Mouse (Mus musculus) thymus, postnatal 10 days (tissue): ENCODE measurements around the gene Tmem135.
A peak's percentile ranks its signal among the peaks of the same experiment; 100 is the strongest.

Experiments used
- DNase-seq, 2 experiments: peaks; one replicate each; pipeline ENCODE4 v3.0.0; 2021; ENCODE audit warnings: low spot score in 2 of 2

Tmem135 gene

DNA sequence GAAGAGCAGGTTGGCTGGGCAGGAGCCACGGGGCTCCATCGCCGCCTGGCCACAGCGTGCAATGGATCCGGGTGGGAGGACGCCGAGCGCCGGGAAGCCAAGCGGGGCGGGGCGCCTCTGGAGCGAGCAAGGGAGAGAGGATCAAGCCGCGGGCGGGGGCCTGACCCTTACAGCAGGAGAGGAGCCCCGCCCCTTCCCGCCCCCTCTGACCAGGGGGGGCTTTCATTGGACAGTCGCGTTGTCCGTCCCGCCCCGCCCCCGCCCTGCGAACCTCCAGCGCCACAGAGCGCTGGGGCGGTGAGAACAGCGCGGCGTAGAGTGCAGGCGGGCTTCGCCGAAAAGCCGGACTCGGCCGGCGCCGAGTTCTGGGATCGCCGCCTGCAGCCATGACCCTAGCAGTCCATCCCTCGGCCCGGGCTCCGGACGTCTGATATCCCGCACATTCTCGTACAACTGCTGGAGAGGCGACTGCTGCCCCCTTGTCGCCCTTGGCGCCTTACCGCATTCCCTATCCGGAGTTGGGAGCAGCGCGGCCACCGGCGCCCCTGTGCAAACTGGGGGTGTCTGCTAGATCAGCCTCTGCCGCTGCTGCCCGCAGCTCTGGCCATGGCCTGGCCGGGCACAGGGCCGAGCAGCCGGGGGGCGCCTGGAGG, at the start of gene Tmem135, which contains the start of gene Fzd4:
TSS of gene Tmem135 (minus strand) at position 142 of the 653 bp plus-strand sequence.
TSS of gene Fzd4 (plus strand) at position 275 of the 653 bp plus-strand sequence.
- peak; percentile 44 to 54 for DNase-seq

DNA sequence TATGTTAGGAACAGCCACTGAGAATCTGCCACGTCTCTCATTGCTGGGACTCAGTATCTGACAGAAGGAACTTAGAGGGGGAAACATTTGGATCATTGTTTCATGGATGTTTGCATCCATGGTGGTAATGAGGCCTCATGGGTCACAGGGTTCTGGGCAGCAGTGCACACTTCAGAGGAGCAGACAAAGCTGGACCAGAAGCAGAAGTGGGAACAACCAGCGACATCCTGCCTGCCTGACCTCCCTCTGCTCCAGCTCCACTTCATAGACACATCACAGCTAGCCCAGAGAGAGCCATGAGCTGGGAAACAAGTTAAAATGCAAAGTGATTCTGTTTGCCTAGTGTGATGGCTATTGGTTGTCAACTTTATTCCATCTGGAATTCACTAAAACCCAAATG, 46.3 kb upstream of the Tmem135 start:
- no peak for DNase-seq

DNA sequence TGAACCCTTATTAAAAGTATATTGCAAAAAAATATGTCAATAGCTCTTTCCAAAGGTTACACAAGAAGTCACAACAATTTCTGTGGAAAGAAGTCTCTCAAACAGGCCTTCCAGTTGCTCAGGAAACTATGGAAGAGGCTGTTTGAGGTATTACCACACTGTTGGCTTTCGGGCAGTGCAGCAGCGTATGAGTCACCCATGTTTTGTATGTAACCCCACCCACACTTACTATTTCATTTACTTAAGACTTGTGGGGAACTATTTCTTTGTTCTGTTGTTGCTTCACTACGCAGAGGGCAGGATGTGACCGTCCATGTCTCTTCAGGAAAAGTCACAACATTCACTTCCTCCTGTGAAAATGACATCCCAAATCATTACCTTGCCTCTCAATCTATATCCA, 41.1 kb upstream of the Tmem135 start:
- no peak for DNase-seq

GRCm38 (mm10) chr7:89442242-89442641, 38.2 kb upstream of the Tmem135 start:
- no peak for DNase-seq

- DNase-seq: no peak
These were observed 37.3 kb upstream of the Tmem135 start for GRCm38 (mm10) chr7:89441291-89441690.

GRCm38 (mm10) chr7:89437589-89437988, 33.6 kb upstream of the Tmem135 start:
- peak in 1 of 2 experiments; percentile 4 for DNase-seq

GRCm38 (mm10) chr7:89436404-89436803, 32.4 kb upstream of the Tmem135 start:
- no peak for DNase-seq

DNA sequence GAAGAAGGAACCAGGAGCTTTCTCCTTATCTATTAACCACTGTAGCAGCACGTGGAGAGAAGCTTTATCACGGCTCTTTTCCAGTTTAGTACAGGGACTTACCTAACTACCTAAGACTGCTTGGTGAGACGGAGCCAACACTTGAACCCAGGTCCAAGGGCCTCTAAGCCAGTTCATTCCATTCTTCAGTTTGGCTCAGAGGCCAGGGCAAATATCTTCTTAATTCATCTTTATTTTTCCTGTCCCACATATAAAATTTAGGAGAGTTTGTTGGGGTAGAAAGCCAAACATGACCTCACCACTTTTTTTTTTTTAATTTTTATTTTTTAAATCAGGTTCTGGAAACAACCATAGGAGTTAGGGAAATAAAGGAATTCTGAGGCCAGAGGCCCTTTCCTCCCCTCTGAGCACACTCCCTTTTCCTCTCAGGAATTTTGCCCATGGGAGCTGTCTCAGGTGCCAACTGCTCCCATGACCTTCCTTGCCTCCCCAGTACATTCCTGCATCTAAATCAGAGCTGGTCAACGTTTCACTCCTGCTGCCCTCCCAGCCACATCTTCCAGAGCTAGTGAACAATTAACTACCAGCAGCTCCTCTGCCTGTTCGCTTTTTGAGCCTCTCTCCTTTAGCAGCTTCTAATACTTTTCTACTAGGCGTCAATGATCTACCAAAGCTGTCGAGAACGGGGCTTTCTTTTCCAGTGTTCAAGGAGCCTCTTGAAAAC, 30.0 kb upstream of the Tmem135 start:
- DNase-seq: no peak

- DNase-seq: no peak
These were observed 29.3 kb upstream of the Tmem135 start for GRCm38 (mm10) chr7:89433193-89433892.

DNA sequence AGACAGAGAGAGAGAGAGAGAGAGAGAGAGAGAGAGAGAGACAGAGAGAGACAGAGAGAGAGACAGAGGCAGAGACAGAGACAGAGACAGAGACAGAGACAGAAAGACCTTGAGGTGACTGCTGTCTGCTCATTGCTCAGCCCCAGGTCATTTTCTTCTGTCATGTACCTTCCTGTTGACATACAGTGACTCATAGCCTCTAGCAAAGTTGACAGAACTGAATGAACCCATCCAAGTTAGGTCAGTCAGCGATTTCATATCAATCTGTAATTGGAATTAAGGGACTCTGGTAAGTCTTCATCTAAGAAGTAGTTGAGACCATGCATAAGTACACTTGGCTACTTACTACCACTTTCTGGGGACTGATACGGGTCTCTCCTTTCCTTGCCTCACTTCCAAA, 27.2 kb upstream of the Tmem135 start:
- DNase-seq: no peak

DNA sequence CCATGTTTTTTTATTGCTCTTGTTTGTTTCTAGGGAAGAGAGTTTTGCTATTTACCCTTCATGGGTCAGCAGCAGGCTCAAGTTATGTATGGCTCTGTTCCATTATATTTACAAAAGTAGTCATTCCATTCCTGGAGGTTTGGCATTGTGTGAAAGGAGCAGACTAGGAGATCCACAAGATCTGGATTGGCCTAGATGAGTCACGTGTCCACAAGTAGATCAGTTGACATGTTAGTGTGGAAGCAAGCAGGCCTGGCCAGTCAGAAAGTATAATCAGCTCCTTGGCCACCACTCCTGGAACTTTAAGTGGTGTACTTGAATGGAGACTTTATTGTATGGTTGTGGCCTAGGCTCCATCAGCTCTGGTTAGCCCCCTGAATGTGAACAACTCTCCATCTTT, 25.3 kb upstream of the Tmem135 start:
- no peak for DNase-seq

- no peak for DNase-seq
These were observed 24.8 kb upstream of the Tmem135 start for GRCm38 (mm10) chr7:89428804-89429203.

DNA sequence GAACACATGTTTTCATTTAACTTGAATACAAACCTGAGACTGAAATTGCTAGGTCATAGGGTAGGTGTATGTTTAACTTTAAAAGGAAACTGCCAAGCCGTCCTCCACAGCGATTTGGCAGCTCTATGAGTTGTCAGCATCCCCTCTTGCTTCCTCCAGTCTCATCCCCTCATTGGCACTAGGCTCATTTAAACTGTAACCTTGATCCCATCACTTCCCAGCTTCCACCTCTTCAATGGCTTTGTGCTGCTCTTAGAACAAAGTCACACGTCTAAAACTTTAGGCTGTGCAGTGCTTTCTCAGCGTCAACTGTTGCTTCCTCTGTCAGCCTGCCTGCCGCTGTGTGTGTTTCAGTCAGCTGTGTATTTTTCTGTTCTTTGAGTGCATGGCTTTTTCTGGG, 23.1 kb upstream of the Tmem135 start:
- DNase-seq: no peak

DNA sequence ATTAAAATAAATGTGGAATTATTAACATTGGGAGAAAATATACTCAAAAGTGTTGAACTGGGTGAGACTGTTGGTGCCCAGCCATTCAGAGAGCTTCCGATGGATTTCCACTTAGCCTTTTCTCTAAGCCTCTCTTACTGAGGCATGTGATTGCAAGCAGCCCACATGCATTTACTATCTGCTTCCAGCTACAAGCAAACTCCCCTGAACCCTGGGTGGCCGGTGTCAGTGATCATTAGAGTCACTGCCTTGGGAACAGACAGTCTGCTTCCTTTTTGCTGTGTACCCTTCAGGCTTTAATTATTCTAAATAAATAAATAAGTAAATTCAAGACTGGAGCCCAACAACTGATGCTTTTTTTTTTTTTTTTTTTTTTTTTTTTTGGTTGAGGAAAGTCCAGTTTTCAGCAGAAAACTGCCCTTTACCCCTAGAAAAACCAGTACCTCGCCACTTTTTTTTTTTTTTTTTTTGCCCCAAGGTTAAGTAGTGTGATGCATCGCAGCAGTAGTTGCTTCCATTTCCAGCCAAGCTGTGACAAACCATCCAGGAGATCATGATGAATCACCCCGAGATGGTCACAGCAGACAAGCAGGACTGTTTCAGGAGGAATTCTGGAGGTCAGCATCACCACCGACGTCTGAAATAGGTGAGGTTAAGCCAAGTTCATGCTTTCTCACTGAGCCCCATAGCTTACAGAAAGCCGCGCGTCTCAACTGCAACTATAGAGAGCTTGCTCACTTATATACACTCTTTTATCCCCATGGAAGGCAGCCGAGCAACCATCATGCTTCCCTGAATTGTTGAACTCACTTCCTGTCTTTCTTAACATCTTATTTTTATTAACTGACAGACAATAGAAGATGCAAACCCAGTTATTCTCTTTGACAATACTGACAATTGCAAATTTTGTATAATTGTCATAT, 22.0 kb upstream of the Tmem135 start:
- DNase-seq: no peak

DNA sequence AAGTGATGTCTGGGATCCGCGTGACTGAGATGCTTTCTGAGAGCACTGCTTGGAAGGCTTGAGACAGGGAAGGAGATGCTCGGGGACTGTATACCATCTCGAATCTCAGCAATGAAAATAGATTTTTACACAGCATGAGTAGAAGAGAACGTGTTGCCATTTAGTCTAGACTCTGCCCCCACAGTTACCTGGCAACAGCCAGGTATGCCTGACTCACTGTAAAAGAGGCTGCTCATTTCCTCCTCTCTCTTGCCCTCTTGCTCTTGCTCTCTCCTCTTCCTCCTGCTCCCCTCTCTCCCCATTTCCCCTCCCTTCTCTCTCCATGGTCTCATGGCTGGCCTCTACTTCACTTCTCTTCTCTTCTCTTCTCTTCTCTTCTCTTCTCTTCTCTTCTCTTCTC, 20.6 kb upstream of the Tmem135 start:
- no peak for DNase-seq

GRCm38 (mm10) chr7:89423688-89424255, 19.8 kb upstream of the Tmem135 start:
- no peak for DNase-seq

DNA sequence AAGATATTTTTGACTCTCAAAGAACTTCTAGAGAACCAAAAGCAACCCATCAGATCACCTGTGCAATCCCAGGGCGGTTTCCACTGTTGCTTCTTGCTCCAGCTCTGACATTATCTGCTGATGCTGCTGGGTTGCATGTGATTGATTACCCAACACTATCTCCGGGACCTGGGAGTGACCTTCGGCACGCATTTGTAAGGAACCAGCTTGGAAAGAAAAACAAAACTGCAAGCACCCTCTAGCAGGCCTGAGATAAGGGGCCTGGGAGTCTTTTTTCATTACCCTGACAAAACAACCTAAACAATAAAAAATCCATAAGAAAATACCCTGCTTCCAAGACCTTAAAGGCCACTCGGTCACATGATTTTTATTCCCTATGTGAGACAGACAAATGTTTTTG, 19.2 kb upstream of the Tmem135 start:
- DNase-seq: no peak

DNA sequence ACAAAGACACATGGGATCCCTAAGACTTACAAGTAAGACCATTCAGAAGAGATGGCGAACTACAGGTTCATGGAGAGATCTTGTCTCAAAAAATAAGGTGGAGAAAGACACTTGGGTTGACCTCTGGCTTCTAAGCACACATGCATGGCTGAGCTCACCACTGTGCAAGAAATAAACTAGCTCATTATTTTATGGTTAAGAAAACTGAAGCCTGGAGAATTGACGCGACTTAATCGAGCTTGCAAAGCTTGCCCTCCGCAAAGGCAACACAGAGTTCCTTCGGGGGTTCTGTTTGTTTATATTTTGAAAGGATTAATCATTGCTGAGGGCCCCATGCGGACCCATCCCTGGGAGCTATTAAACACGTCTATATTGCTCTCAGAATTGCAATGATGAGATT, 18.6 kb upstream of the Tmem135 start:
- no peak for DNase-seq

DNA sequence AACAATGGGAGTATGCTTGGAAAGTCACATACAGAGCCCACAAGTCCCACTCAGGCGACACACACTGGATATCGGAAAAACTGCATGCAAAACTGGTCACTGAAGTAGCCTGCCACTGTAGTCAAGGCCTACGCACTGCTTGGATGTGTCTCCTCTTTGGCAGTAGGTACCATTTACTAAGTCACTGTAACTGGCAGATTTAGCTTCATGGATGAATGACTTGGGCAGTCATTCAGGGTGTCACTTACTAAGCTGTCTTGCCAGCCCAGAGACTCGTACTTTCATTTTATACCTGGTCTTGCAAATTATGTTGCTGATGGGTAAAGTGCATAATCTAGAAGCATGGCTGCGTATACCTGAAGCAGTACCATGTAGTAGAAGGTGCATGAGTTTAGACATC, 17.3 kb upstream of the Tmem135 start:
- no peak for DNase-seq

DNA sequence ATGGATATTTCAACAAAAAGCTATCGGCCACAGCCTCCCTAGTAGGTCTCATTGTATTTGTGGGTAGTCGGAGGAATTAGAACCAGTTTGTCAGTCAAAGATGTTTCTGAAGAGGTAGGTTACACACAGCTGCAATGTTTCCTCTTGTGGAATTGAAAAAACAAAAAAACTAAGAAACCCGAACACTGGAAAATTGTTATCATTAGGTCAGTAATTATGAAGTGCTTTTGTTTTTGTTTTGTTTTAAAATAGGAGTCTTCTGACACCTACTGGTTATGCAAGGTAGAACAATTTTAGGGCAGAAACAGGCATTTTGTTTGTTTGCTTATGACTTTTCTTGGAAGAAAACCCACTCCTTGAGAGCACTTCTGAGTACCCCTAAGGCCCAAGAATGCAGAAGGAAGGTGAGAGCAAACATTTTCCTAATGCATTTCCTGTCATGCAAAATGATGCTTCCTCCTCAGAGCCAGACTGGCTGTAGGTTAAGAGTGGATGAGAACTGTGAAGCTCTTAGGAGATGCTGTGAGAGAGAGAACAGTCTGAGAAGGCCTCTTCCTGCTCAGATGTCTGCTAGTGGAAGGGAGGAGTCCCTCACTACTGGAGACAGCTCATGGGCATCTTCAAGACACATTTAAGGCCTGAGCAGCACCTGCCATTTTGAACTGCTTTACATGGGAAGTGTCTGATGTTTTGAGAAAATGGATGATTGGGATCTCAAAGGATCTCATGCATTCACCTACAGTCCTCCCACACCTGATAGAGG, 15.1 kb upstream of the Tmem135 start:
- no peak for DNase-seq
